ENCODE assay signal across 17 mouse cellular contexts in the genomic region with DNA sequence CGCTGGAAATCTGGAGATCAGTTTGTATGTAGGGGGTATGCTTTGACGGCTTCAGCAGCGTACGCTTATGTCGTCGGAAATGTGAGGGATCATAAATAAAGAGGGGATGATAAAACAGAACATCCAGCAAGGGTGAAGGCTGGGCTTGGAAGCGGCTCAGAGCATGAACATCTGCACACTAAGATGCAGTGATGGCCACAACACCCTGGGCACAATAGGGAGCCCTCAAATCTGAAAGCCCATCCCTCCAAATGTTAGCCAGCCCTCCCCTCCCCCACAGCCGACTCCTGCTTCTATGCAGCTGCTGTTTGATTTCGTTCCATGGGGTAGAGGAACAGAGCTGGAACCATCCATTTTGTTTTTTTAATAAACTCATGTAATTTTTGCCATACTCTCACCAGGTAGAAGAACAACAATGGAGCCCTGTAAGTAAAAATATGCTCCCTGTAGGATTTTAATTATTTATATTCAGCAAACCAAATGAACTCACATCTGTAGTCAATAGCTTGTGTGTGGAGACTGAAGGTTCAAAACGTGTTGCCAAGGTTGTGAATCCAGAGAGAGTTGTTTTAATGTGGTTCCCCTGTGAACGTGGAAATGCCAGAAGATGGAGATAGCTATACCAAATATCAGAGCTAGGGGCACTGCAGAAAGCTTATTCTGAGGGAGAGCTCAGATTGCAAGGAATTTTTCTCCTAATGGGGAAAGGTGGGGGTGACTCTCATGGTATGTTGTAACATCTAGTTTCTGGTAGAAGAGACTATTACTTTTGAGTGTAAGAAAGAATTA.
DNase-seq lines count a peak whose midpoint lies in the region; ATAC-seq and TF ChIP-seq lines count a peak whose summit lies in the region.
"Had no signal": no experiment of that assay in that cellular context is flagged by ENCODE, and none has a peak within 500 bp of the region (broad histone marks: within the 10 kb centered on the region; RNA-seq: fewer than 3 reads in every experiment).

No protein-coding gene starts in this region.

- no peak overlapping the region for H3K27ac ChIP-seq in midbrain, embryonic 12.5 days (replicated peaks)
- H3K27ac ChIP-seq in midbrain, embryonic 10.5 days (replicated peaks) = no peak overlapping the region
- no peak overlapping the region for H3K27ac ChIP-seq in forebrain, embryonic 14.5 days (ENCODE audit: low read depth, low read length)
- peak overlapping the region; percentile 59 for H3K27ac ChIP-seq in neural tube, embryonic 13.5 days (replicated peaks)
- H3K27ac ChIP-seq in kidney, adult 2 months (ENCODE audit: insufficient read depth, low read depth, low read length) = no peak overlapping the region

- no peak for TF ChIP-seq CTCF in kidney, adult 2 months (conservative IDR thresholded peaks at IDR 0.05; ENCODE audit: insufficient read depth, insufficient read length, low read depth, low read length)

- H3K36me3 ChIP-seq in midbrain, embryonic 12.5 days = no peaks in the 10 kb centered on the region
- H3K36me3 ChIP-seq in midbrain, embryonic 10.5 days = no peaks in the 10 kb centered on the region
- H3K36me3 ChIP-seq in forebrain, embryonic 14.5 days (ENCODE audit: control insufficient read depth, insufficient read depth, low read length) = no peaks in the 10 kb centered on the region
- no peaks in the 10 kb centered on the region for H3K36me3 ChIP-seq in neural tube, embryonic 13.5 days
- no peaks in the 10 kb centered on the region for H3K36me3 ChIP-seq in kidney, adult 2 months (ENCODE audit: control insufficient read depth, insufficient read depth, low read length)

- H3K27me3 ChIP-seq in midbrain, embryonic 12.5 days = no peaks in the 10 kb centered on the region
- H3K27me3 ChIP-seq in midbrain, embryonic 10.5 days (ENCODE audit: low read depth, poor library complexity, severe bottlenecking) = no peaks in the 10 kb centered on the region
- no peaks in the 10 kb centered on the region for H3K27me3 ChIP-seq in forebrain, embryonic 14.5 days (replicated peaks; ENCODE audit: control insufficient read depth, insufficient read depth, low read length)
- no peaks in the 10 kb centered on the region for H3K27me3 ChIP-seq in neural tube, embryonic 13.5 days
- H3K27me3 ChIP-seq in kidney, adult 2 months (replicated peaks; ENCODE audit: control insufficient read depth, insufficient read depth, low read length) = no peaks in the 10 kb centered on the region

- H3K4me3 ChIP-seq in midbrain, embryonic 12.5 days = no peak overlapping the region
- no peak overlapping the region for H3K4me3 ChIP-seq in midbrain, embryonic 10.5 days
- H3K4me3 ChIP-seq in forebrain, embryonic 14.5 days (ENCODE audit: low read depth, low read length) = no peak overlapping the region
- no peak overlapping the region for H3K4me3 ChIP-seq in neural tube, embryonic 13.5 days
- no peak overlapping the region for H3K4me3 ChIP-seq in kidney, adult 2 months (ENCODE audit: insufficient read depth, low read depth, low read length)

- 65% methylated on average over 11 of the region's 11 CpGs for WGBS in midbrain, embryonic 12.5 days
- 76% methylated on average over 11 of the region's 11 CpGs for WGBS in midbrain, embryonic 10.5 days
- 70% methylated on average over 11 of the region's 11 CpGs for WGBS in forebrain, embryonic 14.5 days
- 49% methylated on average over 11 of the region's 11 CpGs for WGBS in neural tube, embryonic 13.5 days
- 58% methylated on average over 11 of the region's 11 CpGs for WGBS in kidney, adult 2 months

- no peak overlapping the region for H3K4me2 ChIP-seq in midbrain, embryonic 12.5 days (replicated peaks)
- H3K4me2 ChIP-seq in forebrain, embryonic 14.5 days (ENCODE audit: low read length) = no peak overlapping the region
- H3K4me2 ChIP-seq in neural tube, embryonic 13.5 days = no peak overlapping the region

- no peak overlapping the region for H3K9ac ChIP-seq in midbrain, embryonic 12.5 days (replicated peaks)
- no peak overlapping the region for H3K9ac ChIP-seq in forebrain, embryonic 14.5 days (ENCODE audit: low read length)
- H3K9ac ChIP-seq in neural tube, embryonic 13.5 days = no peak overlapping the region

- ATAC-seq in midbrain, embryonic 12.5 days (ENCODE audit: low FRiP score, low read depth) = peak; percentile 65; the same call in 1 of the 2 replicates
- ATAC-seq in forebrain, embryonic 14.5 days = peak; percentile 60; the same call in 1 of the 2 replicates
- ATAC-seq in neural tube, embryonic 13.5 days (ENCODE audit: low read depth) = peak; percentile 78

- intact Hi-C loops in heart, postnatal 25 days (cut with DNase I) = no loop called here

- H3K9me3 ChIP-seq in midbrain, embryonic 12.5 days = no peaks in the 10 kb centered on the region
- no peaks in the 10 kb centered on the region for H3K9me3 ChIP-seq in midbrain, embryonic 10.5 days (replicated peaks)
- no peaks in the 10 kb centered on the region for H3K9me3 ChIP-seq in forebrain, embryonic 14.5 days (replicated peaks; ENCODE audit: control insufficient read depth, low read length)
- no peaks in the 10 kb centered on the region for H3K9me3 ChIP-seq in neural tube, embryonic 13.5 days

- DNase-seq in embryo, embryonic 11 days = peak; percentile 29
- DNase-seq in embryo, embryonic 10 days (ENCODE audit: low spot score) = no peak
- DNase-seq in midbrain, embryonic 10.5 days (ENCODE audit: low spot score) = no peak
- peak; percentile 41 for DNase-seq in forebrain, embryonic 14.5 days (ENCODE audit: low spot score)
- DNase-seq in kidney, adult 2 months = no peak
- no peak for DNase-seq in heart, postnatal 25 days (ENCODE audit: low spot score)
- DNase-seq: adrenal gland, adult 8-10 months; cerebellum, adult 11 months; cerebellum, postnatal 36 days; gastrocnemius, postnatal 14 days; kidney, adult 9 months; liver; lung, adult 18-20 months; lung, postnatal 36 days; right cerebral cortex, adult 18-20 months had no signal

- TF ChIP-seq POLR2A in kidney, adult 2 months (IDR thresholded peaks at IDR 0.05; ENCODE audit: low read depth, low read length) = no peak

- H3K4me1 ChIP-seq in midbrain, embryonic 12.5 days = no peaks in the 10 kb centered on the region
- H3K4me1 ChIP-seq in midbrain, embryonic 10.5 days = no peaks in the 10 kb centered on the region
- H3K4me1 ChIP-seq in forebrain, embryonic 14.5 days (ENCODE audit: control insufficient read depth, insufficient read depth, low read length) = peaks cover 2% of the 10 kb centered on the region; the same call in 1 of the 2 replicates
- H3K4me1 ChIP-seq in neural tube, embryonic 13.5 days (replicated peaks) = no peaks in the 10 kb centered on the region
- H3K4me1 ChIP-seq in kidney, adult 2 months (ENCODE audit: control insufficient read depth, insufficient read depth, low read length) = no peaks in the 10 kb centered on the region

Comparison
In these comparisons a context has a peak if more than half of its experiments do, and no peak if none do; other contexts are left out.
1. DNase-seq: peak in embryo, embryonic 11 days (single experiment) and forebrain, embryonic 14.5 days (single experiment); none in embryo, embryonic 10 days (single experiment), midbrain, embryonic 10.5 days (single experiment), kidney, adult 2 months (single experiment) and heart, postnatal 25 days (single experiment).
2. Peak in every context shown above with its lines, with median percentiles within 50 percentile points of each other: ATAC-seq.